Mouse (Mus musculus) CH12.LX (cell line): ENCODE data around the gene Uap1l1. TPM values are rescaled to one million over a fixed set of nuclear protein-coding genes. Genes with fewer than 3 reads are reported as not detected.

ENCODE experiments used
- DNase-seq: peaks from one replicate; pipeline ENCODE4 v3.0.0-alpha.2; 2013; ENCODE audit errors: extremely low read depth
- H3K27ac ChIP-seq: 2 replicates; pipeline ENCODE4 v1.5.1; 2012; ENCODE audit warnings: low read depth, mild to moderate bottlenecking, control low read depth, moderate library complexity; ENCODE audit not compliant: insufficient read depth
- H3K27me3 ChIP-seq: replicated peaks from 2 replicates; pipeline ENCODE3; 2012; ENCODE audit warnings: inconsistent platforms
- H3K36me3 ChIP-seq, 2 experiments: replicated peaks in 1 of 2; 2 replicates each; pipeline versions ENCODE3 to v1.6.1; 2012; ENCODE audit warnings: inconsistent platforms in 1 of 2, low read length in 1 of 2, mild to moderate bottlenecking in 1 of 2, mixed read lengths in 1 of 2, moderate library complexity in 1 of 2; ENCODE audit not compliant: control insufficient read depth in 1 of 2, insufficient read depth in 1 of 2
- H3K4me1 ChIP-seq, 2 experiments: 2 replicates each; pipeline ENCODE4 v1.6.1; 2012; ENCODE audit warnings: inconsistent platforms in 1 of 2, moderate library complexity in 1 of 2; ENCODE audit not compliant: insufficient read depth in 2 of 2, control insufficient read depth in 1 of 2
- H3K4me2 ChIP-seq: 2 replicates; pipeline ENCODE4 v1.6.1; 2012; ENCODE audit warnings: low read depth, mild to moderate bottlenecking, control low read depth; ENCODE audit not compliant: poor library complexity, insufficient read depth, severe bottlenecking
- H3K4me3 ChIP-seq, 3 experiments: fragments of 150-350 bp in 1 of 3; sonication (generic) in 1 of 3; replicated peaks in 1 of 3; 2 replicates each; pipeline versions ENCODE3 to v1.5.1; 2011 to 2012; ENCODE audit warnings: low read depth in 2 of 3, low read length in 2 of 3, mild to moderate bottlenecking in 2 of 3, moderate library complexity in 2 of 3, control low read depth in 1 of 3, improper control_type of control experiment in 1 of 3, inconsistent platforms in 1 of 3, mixed read lengths in 1 of 3; ENCODE audit not compliant: poor library complexity in 1 of 3
- H3K79me2 ChIP-seq: replicated peaks from 2 replicates; pipeline ENCODE4 v1.6.1; 2012; ENCODE audit warnings: mild to moderate bottlenecking, moderate library complexity; ENCODE audit not compliant: control insufficient read depth, poor library complexity, insufficient read depth, severe bottlenecking; ENCODE audit errors: extremely low read depth
- H3K9ac ChIP-seq: 2 replicates; pipeline ENCODE4 v1.6.1; 2012; ENCODE audit warnings: low read depth, mild to moderate bottlenecking, control low read depth, moderate library complexity; ENCODE audit not compliant: insufficient read depth
- H3K9me3 ChIP-seq: replicated peaks from 2 replicates; pipeline ENCODE3; 2012; ENCODE audit warnings: low read length, inconsistent platforms, mixed read lengths
- BHLHE40 ChIP-seq: IDR thresholded peaks from 2 replicates; pipeline ENCODE4 v1.6.1; 2011; ENCODE audit warnings: mild to moderate bottlenecking, low read depth, low read length, improper control_type of control experiment
- CHD1 ChIP-seq: IDR thresholded peaks from 2 replicates; pipeline ENCODE4 v1.6.1; 2012; ENCODE audit warnings: low read depth, low read length, improper control_type of control experiment, inconsistent platforms
- CTCF ChIP-seq, 2 experiments: IDR thresholded peaks in 1 of 2; conservative IDR thresholded peaks in 1 of 2; 2 replicates each; pipeline ENCODE4 v1.5.1; 2011 to 2012; ENCODE audit warnings: low read depth in 2 of 2, low read length in 2 of 2, improper control_type of control experiment in 1 of 2, inconsistent platforms in 1 of 2, mild to moderate bottlenecking in 1 of 2, moderate library complexity in 1 of 2
- ELF1 ChIP-seq: IDR thresholded peaks from 2 replicates; pipeline ENCODE4 v1.6.1; 2014; ENCODE audit warnings: low read depth, mild to moderate bottlenecking, inconsistent platforms, low read length, improper control_type of control experiment
- EP300 ChIP-seq: IDR thresholded peaks from 2 replicates; pipeline ENCODE4 v1.6.1; 2011; ENCODE audit warnings: low read length, improper control_type of control experiment
- JUN ChIP-seq: IDR thresholded peaks from 2 replicates; pipeline ENCODE4 v1.6.1; 2011; ENCODE audit warnings: low read depth, mild to moderate bottlenecking, low read length, improper control_type of control experiment, moderate library complexity; ENCODE audit not compliant: insufficient read depth
- JUND ChIP-seq: conservative IDR thresholded peaks from 2 replicates; pipeline ENCODE4 v1.6.1; 2011; ENCODE audit warnings: low read depth, low read length, improper control_type of control experiment
- KAT2A ChIP-seq: IDR thresholded peaks from 2 replicates; pipeline ENCODE4 v1.6.1; 2012; ENCODE audit warnings: low read length, improper control_type of control experiment, inconsistent platforms; ENCODE audit not compliant: insufficient replicate concordance
- MAX ChIP-seq: IDR thresholded peaks from 2 replicates; pipeline ENCODE4 v1.6.1; 2011; ENCODE audit warnings: low read length, improper control_type of control experiment
- MAZ ChIP-seq: IDR thresholded peaks from 2 replicates; pipeline ENCODE4 v1.6.1; 2012; ENCODE audit warnings: low read depth, mild to moderate bottlenecking, inconsistent platforms, low read length, improper control_type of control experiment, moderate library complexity
- MEF2A ChIP-seq: IDR thresholded peaks from 2 replicates; pipeline ENCODE4 v1.6.1; 2014; ENCODE audit warnings: low read depth, mild to moderate bottlenecking, inconsistent platforms, low read length, improper control_type of control experiment, borderline replicate concordance
- MXI1 ChIP-seq: IDR thresholded peaks from 2 replicates; pipeline ENCODE4 v1.6.1; 2011; ENCODE audit warnings: mild to moderate bottlenecking, low read depth, low read length, improper control_type of control experiment
- POLR2A ChIP-seq: IDR thresholded peaks from 2 replicates; pipeline ENCODE4 v1.6.1; 2011; ENCODE audit warnings: low read depth, mild to moderate bottlenecking, improper control_type of control experiment, low read length
- RAD21 ChIP-seq: IDR thresholded peaks from 2 replicates; pipeline ENCODE4 v1.6.1; 2011; ENCODE audit warnings: low read depth, mild to moderate bottlenecking, low read length, improper control_type of control experiment, moderate library complexity
- SMC3 ChIP-seq: IDR thresholded peaks from 2 replicates; pipeline ENCODE4 v1.6.1; 2011; ENCODE audit warnings: low read depth, low read length, improper control_type of control experiment
- dilution Hi-C: fragments of 300-500 bp; cut with MboI; formaldehyde crosslinking; loops from 2 replicates; pipeline ENCODE4 v1.14.3; 2020; ENCODE audit warnings: low sequenced_read_pairs; ENCODE audit not compliant: extremely low pct_unique_long_range_greater_than_20kb, extremely low pct_ligation_motif_present
- in situ Hi-C: fragments of 300-500 bp; cut with MboI; formaldehyde crosslinking; loops from 3 replicates; pipeline ENCODE4 v1.14.3; 2019; ENCODE audit warnings: low sequenced_read_pairs, low pct_ligation_motif_present, low pct_unique_long_range_greater_than_20kb, mixed read lengths
- polyA plus RNA-seq: library from polyadenylated mRNA; unstranded; fragments of >175 nt; gene quantifications from 2 replicates; pipeline ENCODE4 v1.2.1, GENCODE M21; 2012; ENCODE audit warnings: low read depth; ENCODE audit not compliant: insufficient read length
- total RNA-seq, 2 experiments: library from RNA; depleted of rRNA; stranded (reverse); fragments of 300-350 nt in 1 of 2; fragments of >200 nt in 1 of 2; gene quantifications; 2 replicates each; pipeline ENCODE4 v1.2.3; 2012 to 2014

The Uap1l1 gene
- total and polyA plus RNA-seq, 3 experiments = 4.3 to 30.8 (median 14.5) TPM

DNA sequence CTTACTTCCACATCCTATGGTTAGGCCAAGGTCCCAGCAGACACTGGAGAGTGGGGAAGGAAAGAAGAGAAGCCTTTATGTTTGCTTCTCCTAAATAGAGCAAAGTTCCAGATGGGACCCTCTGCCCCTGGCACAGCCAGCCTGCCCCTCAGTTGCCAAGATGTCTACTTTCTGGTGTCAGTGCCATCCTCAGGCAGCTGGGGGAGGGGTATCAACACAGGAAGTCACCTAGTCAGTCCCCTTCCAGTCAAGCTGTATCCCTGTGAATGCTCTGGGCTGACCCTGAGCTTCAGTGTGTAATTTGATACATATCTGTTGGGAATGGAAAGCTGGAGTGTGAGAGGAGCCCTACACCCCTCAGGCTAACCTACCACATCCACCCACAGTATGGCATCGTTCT, 31.5 kb upstream of the Uap1l1 start:
- no peak overlapping the region for H3K4me3 ChIP-seq
- peaks cover 90% of the 10 kb centered on the region for H3K27me3 ChIP-seq
- H3K36me3 ChIP-seq = no peaks in the 10 kb centered on the region
- H3K4me1 ChIP-seq = no peaks in the 10 kb centered on the region
- in situ Hi-C loops (no loop called here), dilution Hi-C loops (no loop called here)
- no peaks in the 10 kb centered on the region for H3K9me3 ChIP-seq
- H3K4me2 ChIP-seq = no peak overlapping the region
- H3K27ac ChIP-seq = no peak overlapping the region
- no peak for DNase-seq
- no peaks in the 10 kb centered on the region for H3K79me2 ChIP-seq
- H3K9ac ChIP-seq = no peak overlapping the region
- TF ChIP-seq MEF2A = no peak
- TF ChIP-seq POLR2A = no peak
- no peak for TF ChIP-seq KAT2A
- TF ChIP-seq EP300 = no peak
- no peak for TF ChIP-seq BHLHE40
- no peak for TF ChIP-seq MXI1
- TF ChIP-seq JUN = no peak
- TF ChIP-seq CHD1 = no peak
- no peak for TF ChIP-seq JUND

DNA sequence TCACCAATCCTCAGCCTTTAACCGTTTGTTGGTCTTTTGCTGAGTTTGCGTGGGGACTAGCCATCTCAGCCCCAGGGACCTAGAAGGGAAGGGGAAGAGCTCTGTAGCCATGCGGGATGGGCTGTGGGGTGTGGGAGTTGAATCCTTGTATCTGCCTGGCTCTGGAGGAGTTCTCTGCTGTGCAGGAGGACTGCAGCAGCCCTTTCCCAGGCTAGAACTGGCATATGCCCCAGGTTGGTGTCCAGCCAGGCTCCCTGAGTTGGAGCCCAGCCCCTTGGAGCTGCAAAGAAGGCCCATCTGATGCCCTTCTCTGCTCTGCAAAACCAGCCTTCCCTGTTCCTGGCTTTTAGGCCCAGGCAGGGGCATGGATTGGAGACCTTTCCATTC, 31.1 kb upstream of the Uap1l1 start:
- in situ Hi-C loops (no loop called here), dilution Hi-C loops (no loop called here)
- H3K36me3 ChIP-seq = no peaks in the 10 kb centered on the region
- H3K4me2 ChIP-seq = no peak overlapping the region
- H3K27ac ChIP-seq = no peak overlapping the region
- H3K27me3 ChIP-seq = peaks cover 90% of the 10 kb centered on the region
- DNase-seq = no peak
- H3K4me3 ChIP-seq = no peak overlapping the region
- no peaks in the 10 kb centered on the region for H3K9me3 ChIP-seq
- no peak overlapping the region for H3K9ac ChIP-seq
- H3K79me2 ChIP-seq = no peaks in the 10 kb centered on the region
- no peaks in the 10 kb centered on the region for H3K4me1 ChIP-seq
- TF ChIP-seq MAX (no peak), CTCF (conservative IDR thresholded peaks at IDR 0.05 in 1 of 2, IDR thresholded peaks at IDR 0.05 in 1 of 2; ENCODE audit: low read depth in 2 of 2, low read length in 2 of 2) (no peak), RAD21 (no peak), ELF1 (no peak), JUN (no peak), MAZ (no peak), SMC3 (no peak)
